Mouse (Mus musculus): ENCODE data around the gene Rab11fip2. TPM values are rescaled to one million over a fixed set of nuclear protein-coding genes. Genes with fewer than 3 reads are reported as not detected.

The Rab11fip2 gene
- total and polyA plus RNA-seq, 3 experiments, result 2.6 to 4.5 (median 3.1) TPM

DNA sequence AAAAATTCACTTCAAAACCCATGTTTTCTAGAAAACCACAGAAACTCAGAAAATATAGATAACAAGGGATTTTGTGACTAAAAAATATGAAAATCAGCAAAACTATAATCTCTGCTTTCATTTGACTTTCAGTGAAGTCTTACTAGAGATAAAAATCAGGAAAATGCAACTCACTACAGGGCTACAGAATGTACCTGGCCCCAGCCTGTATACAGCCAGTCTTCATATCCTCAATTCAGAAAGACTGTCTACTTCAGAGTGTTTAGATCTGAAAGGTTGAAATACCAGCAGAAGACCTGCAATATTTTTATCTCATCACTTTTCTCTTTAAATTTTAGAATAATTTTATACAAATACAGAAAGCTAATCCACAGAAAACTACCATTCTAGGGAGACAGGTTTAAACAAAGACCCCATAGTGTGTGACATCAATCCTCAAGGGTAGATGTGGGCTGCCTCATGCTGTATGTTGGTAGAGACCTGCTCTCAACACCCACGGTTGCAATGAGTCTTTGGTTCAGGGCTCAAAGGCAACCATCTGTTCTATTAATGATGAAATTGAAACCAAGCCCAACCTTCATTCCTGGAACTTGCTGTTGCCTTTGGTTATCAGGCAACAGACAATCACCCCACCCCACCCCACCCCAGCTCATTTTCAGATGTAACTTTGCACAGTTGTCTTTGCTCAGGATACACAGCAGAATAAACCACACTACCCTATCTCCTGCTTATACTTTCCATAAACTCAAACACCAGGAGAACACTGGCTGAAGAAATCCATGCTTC lies 38.0 kb downstream of the Rab11fip2 start:
- H3K27me3 ChIP-seq (replicated peaks), result no peaks in the 10 kb centered on the region
- dilution Hi-C loops (cut with MboI; ENCODE audit: extremely low pct_ligation_motif_present, extremely low pct_unique_long_range_greater_than_20kb, low sequenced_read_pairs) (no loop called here), in situ Hi-C loops (cut with MboI; ENCODE audit: low pct_ligation_motif_present, low pct_unique_long_range_greater_than_20kb, low sequenced_read_pairs) (no loop called here)
- H3K9ac ChIP-seq (ENCODE audit: insufficient read depth, low read depth), result no peak overlapping the region
- no peaks in the 10 kb centered on the region for H3K9me3 ChIP-seq (replicated peaks; ENCODE audit: low read length)
- H3K4me1 ChIP-seq (ENCODE audit: control insufficient read depth in 1 of 2, insufficient read depth in 2 of 2), result no peaks in the 10 kb centered on the region
- no peak for DNase-seq (ENCODE audit: extremely low read depth)
- no peak overlapping the region for H3K4me2 ChIP-seq (ENCODE audit: insufficient read depth, low read depth, poor library complexity, severe bottlenecking)
- no peak overlapping the region for H3K27ac ChIP-seq (ENCODE audit: insufficient read depth, low read depth)
- TF ChIP-seq MYC (IDR thresholded peaks at IDR 0.05; ENCODE audit: low read depth, low read length) (no peak), NELFE (IDR thresholded peaks at IDR 0.05; ENCODE audit: low read depth, low read length) (no peak), MAFK (IDR thresholded peaks at IDR 0.05; ENCODE audit: insufficient replicate concordance, low read length) (no peak), UBTF (IDR thresholded peaks at IDR 0.05; ENCODE audit: low read depth, low read length) (no peak), EP300 (IDR thresholded peaks at IDR 0.05; ENCODE audit: low read length) (no peak), ZC3H11A (IDR thresholded peaks at IDR 0.05; ENCODE audit: low read depth, low read length) (no peak), IRF4 (IDR thresholded peaks at IDR 0.05; ENCODE audit: low read depth, low read length) (no peak), TBP (conservative IDR thresholded peaks at IDR 0.05; ENCODE audit: low read depth, low read length) (no peak), HCFC1 (IDR thresholded peaks at IDR 0.05; ENCODE audit: low read depth, low read length) (no peak), CHD2 (IDR thresholded peaks at IDR 0.05; ENCODE audit: low read length) (no peak), CHD1 (IDR thresholded peaks at IDR 0.05; ENCODE audit: low read depth, low read length) (no peak), ELF1 (IDR thresholded peaks at IDR 0.05; ENCODE audit: low read depth, low read length) (no peak), SIN3A (IDR thresholded peaks at IDR 0.05; ENCODE audit: low read length) (no peak), PAX5 (IDR thresholded peaks at IDR 0.05; ENCODE audit: low read length) (no peak), JUN (IDR thresholded peaks at IDR 0.05; ENCODE audit: insufficient read depth, low read depth, low read length) (no peak), USF2 (conservative IDR thresholded peaks at IDR 0.05; ENCODE audit: low read depth, low read length) (no peak), ZMIZ1 (IDR thresholded peaks at IDR 0.05; ENCODE audit: low read depth, low read length) (no peak), CTCF (conservative IDR thresholded peaks at IDR 0.05 in 1 of 2, IDR thresholded peaks at IDR 0.05 in 1 of 2; ENCODE audit: low read depth in 2 of 2, low read length in 2 of 2) (no peak), SMC3 (IDR thresholded peaks at IDR 0.05; ENCODE audit: low read depth, low read length) (no peak), GABPA (IDR thresholded peaks at IDR 0.05; ENCODE audit: insufficient replicate concordance, low read depth, low read length) (no peak)
- no peaks in the 10 kb centered on the region for H3K79me2 ChIP-seq (replicated peaks; ENCODE audit: control insufficient read depth, extremely low read depth, insufficient read depth, poor library complexity, severe bottlenecking)
- H3K4me3 ChIP-seq (replicated peaks in 1 of 3; ENCODE audit: low read depth in 2 of 3, low read length in 2 of 3, poor library complexity in 1 of 3), result no peak overlapping the region
- peaks cover 0 to 27% of the 10 kb centered on the region in 2 experiments for H3K36me3 ChIP-seq (replicated peaks in 1 of 2; ENCODE audit: control insufficient read depth in 1 of 2, insufficient read depth in 1 of 2, low read length in 1 of 2)

- Histone ChIP-seq H3K79me2 (replicated peaks; ENCODE audit: control insufficient read depth, extremely low read depth, insufficient read depth, poor library complexity, severe bottlenecking) (no peaks in the 10 kb centered on the region), H3K4me3 (replicated peaks in 1 of 3; ENCODE audit: low read depth in 2 of 3, low read length in 2 of 3, poor library complexity in 1 of 3) (no peak overlapping the region), H3K9ac (ENCODE audit: insufficient read depth, low read depth) (no peak overlapping the region), H3K4me1 (ENCODE audit: control insufficient read depth in 1 of 2, insufficient read depth in 2 of 2) (no peaks in the 10 kb centered on the region), H3K9me3 (replicated peaks; ENCODE audit: low read length) (no peaks in the 10 kb centered on the region), H3K27ac (ENCODE audit: insufficient read depth, low read depth) (no peak overlapping the region), H3K4me2 (ENCODE audit: insufficient read depth, low read depth, poor library complexity, severe bottlenecking) (no peak overlapping the region), H3K27me3 (replicated peaks) (no peaks in the 10 kb centered on the region), H3K36me3 (replicated peaks in 1 of 2; ENCODE audit: control insufficient read depth in 1 of 2, insufficient read depth in 1 of 2, low read length in 1 of 2) (peaks cover 0 to 11% of the 10 kb centered on the region in 2 experiments)
- dilution Hi-C loops (cut with MboI; ENCODE audit: extremely low pct_ligation_motif_present, extremely low pct_unique_long_range_greater_than_20kb, low sequenced_read_pairs), result no loop called here
- in situ Hi-C loops (cut with MboI; ENCODE audit: low pct_ligation_motif_present, low pct_unique_long_range_greater_than_20kb, low sequenced_read_pairs), result no loop called here
- DNase-seq (ENCODE audit: extremely low read depth), result no peak
- no peak for TF ChIP-seq E2F4 (IDR thresholded peaks at IDR 0.05; ENCODE audit: insufficient replicate concordance, low read depth, low read length)
- TF ChIP-seq POLR2AphosphoS2 (IDR thresholded peaks at IDR 0.05; ENCODE audit: low read depth, low read length), result no peak
- no peak for TF ChIP-seq ZC3H11A (IDR thresholded peaks at IDR 0.05; ENCODE audit: low read depth, low read length)
- TF ChIP-seq MYC (IDR thresholded peaks at IDR 0.05; ENCODE audit: low read depth, low read length), result no peak
- TF ChIP-seq ELF1 (IDR thresholded peaks at IDR 0.05; ENCODE audit: low read depth, low read length), result no peak
- no peak for TF ChIP-seq NELFE (IDR thresholded peaks at IDR 0.05; ENCODE audit: low read depth, low read length)
- no peak for TF ChIP-seq CHD1 (IDR thresholded peaks at IDR 0.05; ENCODE audit: low read depth, low read length)
- no peak for TF ChIP-seq UBTF (IDR thresholded peaks at IDR 0.05; ENCODE audit: low read depth, low read length)
- no peak for TF ChIP-seq CHD2 (IDR thresholded peaks at IDR 0.05; ENCODE audit: low read length)
- TF ChIP-seq JUND (conservative IDR thresholded peaks at IDR 0.05; ENCODE audit: low read depth, low read length), result no peak
- no peak for TF ChIP-seq SIN3A (IDR thresholded peaks at IDR 0.05; ENCODE audit: low read length)
- no peak for TF ChIP-seq SMC3 (IDR thresholded peaks at IDR 0.05; ENCODE audit: low read depth, low read length)
- TF ChIP-seq ZMIZ1 (IDR thresholded peaks at IDR 0.05; ENCODE audit: low read depth, low read length), result no peak
- TF ChIP-seq MAX (IDR thresholded peaks at IDR 0.05; ENCODE audit: low read length), result no peak
- TF ChIP-seq ETS1 (conservative IDR thresholded peaks at IDR 0.05; ENCODE audit: low read depth, low read length), result no peak
- no peak for TF ChIP-seq USF1 (IDR thresholded peaks at IDR 0.05; ENCODE audit: low read depth, low read length)
Observed at GRCm38 (mm10) chr19:59899965-59900364, 43.5 kb downstream of the Rab11fip2 start.
